Mouse (Mus musculus) CD8-positive naive resting alpha-beta T cell, adult 2 months (primary cell): ENCODE results near the gene Pxk.

Experiments
- DNase-seq, 2 experiments: peaks; one replicate each; pipeline ENCODE4 v3.0.0; 2022; ENCODE audit warnings: low read depth in 2 of 2, low spot score in 2 of 2

Pxk gene

DNA sequence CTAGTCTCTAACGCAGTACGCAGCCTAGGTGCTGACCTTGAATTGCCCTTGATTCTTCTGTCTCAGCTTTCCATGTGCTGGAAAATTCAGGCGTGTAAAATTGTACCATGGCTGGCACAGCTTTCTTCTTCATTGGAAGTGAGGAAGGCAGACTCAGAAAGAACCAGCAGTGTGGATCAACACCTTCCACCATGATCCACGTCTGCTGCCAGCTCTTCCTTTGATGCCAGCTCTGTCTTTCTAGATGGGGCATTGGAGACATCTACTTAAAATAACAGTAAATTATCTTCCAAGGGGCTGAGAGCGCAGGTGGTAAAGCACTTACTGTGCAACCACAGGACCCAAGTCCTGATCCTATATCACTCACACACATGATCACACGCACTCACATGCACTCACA, 94.7 kb downstream of the Pxk start:
- DNase-seq, result no peak

DNA sequence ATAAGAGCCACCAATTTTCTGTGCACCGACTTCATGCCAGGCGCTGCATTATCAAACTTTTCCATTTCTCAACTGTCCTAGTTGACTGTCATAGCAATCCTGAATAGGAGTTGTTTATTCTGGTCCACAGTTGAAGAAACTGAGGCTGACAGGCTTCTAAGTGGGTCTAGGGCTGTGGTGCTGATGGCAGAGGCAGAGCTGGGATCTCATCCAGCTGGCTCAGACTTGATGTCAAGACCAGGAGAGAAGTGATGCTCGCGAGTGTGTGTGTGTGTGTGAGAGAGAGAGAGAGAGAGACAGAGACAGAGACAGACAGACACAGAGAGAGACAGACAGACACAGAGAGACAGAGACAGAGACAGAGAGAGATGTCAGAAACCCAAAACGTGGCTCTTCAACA, 102.8 kb downstream of the Pxk start:
- no peak for DNase-seq

DNA sequence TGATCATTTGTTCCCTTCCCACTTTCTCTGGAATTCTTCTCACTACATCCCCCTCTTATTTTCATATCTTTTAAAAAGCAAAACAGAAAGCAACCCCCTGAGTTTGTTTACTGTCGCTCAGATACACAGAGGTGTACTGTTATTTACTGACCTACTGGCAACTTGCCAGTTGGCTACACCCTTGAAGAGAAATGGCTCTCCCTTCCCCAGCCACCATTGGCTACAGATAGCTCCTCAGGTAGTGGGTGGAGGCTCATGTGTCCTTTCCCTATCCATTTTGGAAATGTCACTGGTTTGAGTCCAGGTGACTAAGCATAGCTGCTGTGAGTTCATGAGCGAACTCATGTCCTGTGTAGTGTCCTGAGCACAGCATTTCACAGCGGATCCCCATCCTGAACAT, 103.7 kb downstream of the Pxk start:
- no peak for DNase-seq

DNA sequence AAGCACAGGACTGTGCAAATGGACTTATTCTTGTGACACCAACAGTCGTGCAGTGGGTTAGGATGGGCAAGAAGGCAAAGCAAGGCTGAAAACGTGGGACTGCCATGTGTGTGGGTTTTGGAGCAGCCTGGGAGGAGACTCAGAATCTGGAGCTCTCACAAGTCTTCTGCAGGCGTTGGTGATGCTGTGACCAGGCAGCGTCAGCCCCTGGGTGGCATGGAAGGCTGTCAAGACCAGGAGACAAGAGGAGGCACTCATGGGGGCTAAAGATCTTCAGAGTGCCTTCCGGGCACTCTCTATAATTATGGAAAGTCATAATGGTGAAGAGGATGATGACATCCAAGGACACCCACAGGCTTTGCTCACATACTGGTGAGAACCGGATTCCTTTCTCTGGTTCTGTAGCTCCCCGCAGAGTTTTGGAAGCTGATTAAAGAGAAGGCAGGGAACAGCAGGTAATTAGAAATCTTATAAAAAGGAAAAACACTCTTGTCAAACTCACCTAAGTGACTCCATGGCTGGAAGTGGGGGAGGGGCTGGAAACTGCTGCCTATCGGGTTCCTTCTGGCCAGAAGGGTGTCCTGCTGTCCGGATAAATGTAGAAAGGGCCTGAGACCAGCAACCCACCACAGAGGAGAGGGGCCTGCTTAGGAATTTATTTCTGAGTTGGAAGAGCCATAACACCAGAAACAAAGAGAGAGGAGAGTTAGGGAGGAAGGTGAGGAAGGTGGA, 108.3 kb downstream of the Pxk start:
- no peak for DNase-seq

DNA sequence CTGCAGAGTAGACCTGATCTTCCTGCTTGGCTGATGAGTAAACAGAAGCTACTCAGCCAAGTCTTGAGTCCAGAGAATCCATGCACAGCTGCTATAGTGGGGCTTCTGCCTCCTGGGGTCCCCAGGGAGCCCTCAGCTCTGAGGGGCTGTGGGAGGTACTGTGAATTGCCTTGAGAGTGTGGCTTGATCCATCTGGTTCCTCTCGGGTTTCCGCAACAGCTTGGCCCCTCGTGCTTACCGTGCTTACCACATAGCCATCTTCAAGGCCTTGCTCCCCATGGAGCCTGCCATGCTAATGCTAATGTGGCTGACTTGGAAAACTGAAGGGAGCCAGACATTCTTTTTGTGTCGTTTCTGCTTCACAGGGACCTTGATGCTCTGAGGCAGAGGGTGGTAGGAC, 109.1 kb downstream of the Pxk start:
- no peak for DNase-seq

DNA sequence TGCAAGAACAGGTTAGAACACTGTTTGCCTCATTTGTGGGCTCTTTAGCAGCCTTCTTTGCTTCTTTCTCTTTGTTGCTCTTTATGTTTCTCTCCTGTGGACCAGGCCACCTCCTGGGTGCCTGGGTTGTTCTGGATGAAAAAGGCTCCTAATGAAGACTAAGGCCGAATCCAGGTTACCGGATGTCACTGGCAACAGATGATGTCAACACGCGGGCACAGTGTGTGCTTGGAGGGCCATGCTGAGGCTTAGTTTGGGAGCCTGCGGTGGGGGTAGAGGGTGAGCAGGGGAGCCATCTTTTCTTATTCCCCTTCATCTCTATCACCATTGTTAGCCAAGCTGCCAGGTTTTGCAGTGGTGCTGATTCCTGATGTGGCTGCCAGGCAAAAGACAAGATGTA, 109.5 kb downstream of the Pxk start:
- no peak for DNase-seq

DNA sequence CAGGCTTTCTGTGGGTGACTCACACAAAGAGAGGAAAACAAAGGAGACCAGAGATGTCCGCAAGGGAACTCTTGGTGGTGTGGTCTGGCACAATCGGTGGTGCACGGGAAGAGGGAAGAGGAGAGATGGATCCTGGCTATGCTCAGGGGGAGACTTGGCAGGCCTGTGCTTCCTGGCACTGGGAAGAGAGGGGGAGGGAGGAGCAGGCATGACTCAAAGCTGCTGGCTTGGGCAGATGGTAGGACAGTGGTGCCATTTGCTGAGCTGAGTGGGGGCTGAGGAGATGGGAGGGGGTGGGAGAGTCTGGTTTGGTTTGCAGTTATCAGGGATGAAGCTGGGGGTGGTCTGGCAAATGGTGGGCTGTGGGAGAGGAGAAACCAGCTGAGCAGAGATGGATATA, 110.9 kb downstream of the Pxk start:
- no peak for DNase-seq

DNA sequence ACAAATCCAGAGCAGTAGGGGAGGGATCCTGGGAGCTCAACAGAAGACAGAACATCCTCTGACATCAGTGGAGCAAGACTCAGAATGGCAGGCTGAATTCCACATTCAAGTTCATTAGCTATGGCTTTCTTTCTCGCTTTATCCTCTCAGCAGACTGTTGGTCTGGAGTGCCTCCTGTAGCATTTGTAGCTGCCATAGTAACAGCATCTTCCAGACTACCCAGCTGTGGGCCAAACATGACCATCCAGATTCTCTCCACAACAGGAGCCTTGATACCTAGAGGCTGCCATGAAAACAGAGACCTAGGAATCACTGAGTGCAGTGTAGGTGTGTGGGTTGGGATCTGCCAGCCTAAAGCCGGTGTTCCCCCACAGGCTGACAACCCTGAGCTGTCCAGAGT, 111.9 kb downstream of the Pxk start:
- no peak for DNase-seq

DNA sequence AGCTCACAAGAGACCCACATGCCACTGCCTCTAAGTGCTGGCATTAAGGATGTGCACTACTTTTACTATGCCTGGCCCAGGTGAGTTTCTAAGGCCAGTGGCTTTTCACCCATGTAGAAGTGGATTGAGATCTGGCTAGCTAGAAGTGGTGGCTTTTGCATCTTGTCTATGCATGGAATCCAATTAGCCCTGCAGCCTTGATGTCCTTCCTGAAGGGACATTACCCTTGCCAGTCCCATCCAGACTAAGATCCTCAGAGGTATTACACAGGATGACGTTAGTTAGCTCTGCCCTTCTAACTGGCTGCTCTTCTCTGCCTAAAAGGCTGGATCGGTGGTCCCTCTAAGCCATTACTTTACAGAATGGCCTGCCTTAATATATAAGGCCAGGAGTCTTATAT, 115.0 kb downstream of the Pxk start:
- no peak for DNase-seq

DNA sequence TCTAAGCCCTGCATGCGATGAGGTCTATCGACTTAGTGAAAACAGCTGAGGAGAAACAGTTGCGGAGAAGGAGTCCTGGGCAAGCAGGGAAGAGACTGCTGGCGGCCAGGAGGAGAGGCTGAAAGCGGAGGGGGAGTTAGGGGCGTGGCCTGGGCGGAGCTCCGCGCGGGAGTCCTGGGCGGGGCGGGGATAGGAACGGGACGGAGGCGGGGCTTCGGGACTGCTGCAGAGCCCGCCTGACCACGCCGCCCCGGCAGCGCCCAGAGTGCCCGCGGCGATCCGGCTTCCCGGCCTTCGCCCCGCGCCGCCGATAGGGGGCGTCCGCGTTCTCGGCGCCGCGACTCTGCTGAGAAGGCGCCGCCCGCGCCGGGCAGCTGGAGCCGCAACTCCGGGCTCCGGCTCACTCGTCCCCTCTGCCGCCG, 115.8 kb downstream of the Pxk start, which contains the start of gene Kctd6:
Kctd6 (plus strand) TSS at position 338 of the 422 bp plus-strand sequence.
- peak; percentile 93 to 94 for DNase-seq
